Mouse (Mus musculus) heart, postnatal 0 days (tissue): ENCODE measurements around the gene P2rx7. TPM values are rescaled to one million over a fixed set of nuclear protein-coding genes. Genes with fewer than 3 reads are reported as not detected.
"Not testable (repeated sequence)": the region's sequence is repeated elsewhere in the genome, so short reads cannot be mapped to it uniquely, and the experiment has no call there.

Experiments
- ATAC-seq: fragments of 200-750 bp; cut with Nextera tagmentation; 2 replicates; pipeline ENCODE4 v1.8.0; 2017; ENCODE audit warnings: low read depth, moderate number of reproducible peaks, moderate library complexity; ENCODE audit not compliant: insufficient read depth
- DNase-seq: peaks from one replicate; pipeline ENCODE4 v3.0.0-alpha.2; 2016; ENCODE audit warnings: low spot score
- H3K27ac ChIP-seq: fragments of 300-500 bp; sonication (generic); 2 replicates; pipeline ENCODE4 v1.5.1; 2014; ENCODE audit warnings: low read depth, mild to moderate bottlenecking
- H3K27me3 ChIP-seq: fragments of 300-500 bp; sonication (generic); 2 replicates; pipeline ENCODE4 v1.6.1; 2014; ENCODE audit warnings: low read length, mixed read lengths; ENCODE audit not compliant: control insufficient read depth, insufficient read depth
- H3K36me3 ChIP-seq: fragments of 300-500 bp; sonication (generic); replicated peaks from 2 replicates; pipeline ENCODE4 v1.6.1; 2014; ENCODE audit warnings: low read length, mixed read lengths; ENCODE audit not compliant: control insufficient read depth, insufficient read depth
- H3K4me1 ChIP-seq: fragments of 300-500 bp; sonication (generic); 2 replicates; pipeline ENCODE4 v1.6.1; 2014; ENCODE audit warnings: antibody characterized with exemption; ENCODE audit not compliant: control insufficient read depth, insufficient read depth
- H3K4me2 ChIP-seq: fragments of 300-500 bp; sonication (generic); 2 replicates; pipeline ENCODE4 v1.6.1; 2014; ENCODE audit warnings: low read depth, mild to moderate bottlenecking, low read length, moderate library complexity
- H3K4me3 ChIP-seq: fragments of 300-500 bp; sonication (generic); 2 replicates; pipeline ENCODE4 v1.5.1; 2014; ENCODE audit warnings: low read depth, low read length
- H3K9ac ChIP-seq: fragments of 300-500 bp; sonication (generic); replicated peaks from 2 replicates; pipeline ENCODE4 v1.6.1; 2014; ENCODE audit warnings: low read depth, low read length, mixed read lengths
- H3K9me3 ChIP-seq: fragments of 300-500 bp; sonication (generic); replicated peaks from 2 replicates; pipeline ENCODE4 v1.6.1; 2016; ENCODE audit warnings: low read length; ENCODE audit not compliant: control insufficient read depth
- CTCF ChIP-seq: IDR thresholded peaks from 2 replicates; pipeline ENCODE4 v1.5.1; 2016; ENCODE audit warnings: antibody characterized with exemption, control low read depth, low read depth
- EP300 ChIP-seq: IDR thresholded peaks from 2 replicates; pipeline ENCODE4 v1.6.1; 2016; ENCODE audit warnings: antibody characterized with exemption, low read depth
- WGBS: fragments of 180-500 bp; shearing (Covaris S2); extraction: QIAGEN DNeasy Blood & Tissue Kit; methylation state at CpG from one replicate; pipeline ENCODE4 v1.1.7; 2014; 5-methylcytosine and 5-hydroxymethylcytosine counted together
- polyA plus RNA-seq: library from polyadenylated mRNA; unstranded; fragments of >200 nt; fragmentation: Nextera tagmentation; extraction: Ambion mirVana; gene quantifications from 2 replicates; pipeline ENCODE4 v1.2.1, GENCODE M21; 2015
- total RNA-seq: library from RNA; depleted of rRNA; stranded (reverse); fragments of >200 nt; gene quantifications from 2 replicates; pipeline ENCODE4 v1.2.3, GENCODE M21; 2014; ENCODE audit warnings: low replicate concordance

The P2rx7 gene
- total and polyA plus RNA-seq, 2 experiments from 2014 or later = 1.6 to 2.7 TPM

GRCm38 (mm10) chr5:122646050-122646449 lies 2.3 kb downstream of the P2rx7 start:
- DNase-seq (no peak), ATAC-seq (no peak)
- no peaks in the 10 kb centered on the region for H3K9me3 ChIP-seq
- no peak overlapping the region for H3K4me3 ChIP-seq
- no peaks in the 10 kb centered on the region; the same call in 1 of the 2 replicates for H3K4me1 ChIP-seq
- WGBS = 75% methylated on average over 11 of the region's 11 CpGs
- H3K36me3 ChIP-seq = no peaks in the 10 kb centered on the region
- H3K4me2 ChIP-seq = no peak overlapping the region
- H3K27me3 ChIP-seq = no peaks in the 10 kb centered on the region
- no peak overlapping the region for H3K27ac ChIP-seq
- no peak overlapping the region for H3K9ac ChIP-seq
- TF ChIP-seq CTCF (no peak), EP300 (no peak)

GRCm38 (mm10) chr5:122647256-122647924 lies 3.7 kb downstream of the P2rx7 start:
- H3K36me3 ChIP-seq = no peaks in the 10 kb centered on the region
- no peaks in the 10 kb centered on the region for H3K9me3 ChIP-seq
- no peak overlapping the region for H3K4me2 ChIP-seq
- ATAC-seq (no peak), DNase-seq (no peak)
- no peak overlapping the region for H3K27ac ChIP-seq
- no peak overlapping the region for H3K4me3 ChIP-seq
- WGBS = 55% methylated on average over 8 of the region's 9 CpGs
- peaks cover 5% of the 10 kb centered on the region for H3K4me1 ChIP-seq
- H3K9ac ChIP-seq = no peak overlapping the region
- H3K27me3 ChIP-seq = no peaks in the 10 kb centered on the region
- no peak; the same call in 1 of the 2 replicates for TF ChIP-seq EP300
- TF ChIP-seq CTCF = no peak

GRCm38 (mm10) chr5:122647952-122648374 lies 4.3 kb downstream of the P2rx7 start:
- H3K36me3 ChIP-seq, H3K4me3 ChIP-seq, H3K27me3 ChIP-seq, H3K27ac ChIP-seq, DNase-seq, H3K9ac ChIP-seq, H3K9me3 ChIP-seq, ATAC-seq, H3K4me2 ChIP-seq: not testable (repeated sequence)
- TF ChIP-seq EP300 = peak; percentile 30; the same call in 1 of the 2 replicates
- WGBS = 82% methylated on average over 14 of the region's 14 CpGs
- H3K4me1 ChIP-seq = peaks cover 10% of the 10 kb centered on the region

GRCm38 (mm10) chr5:122649264-122649663 lies 5.6 kb downstream of the P2rx7 start:
- no peak overlapping the region for H3K4me3 ChIP-seq
- DNase-seq (peak; percentile 55), ATAC-seq (peak; percentile 53; the same call in 1 of the 2 replicates)
- TF ChIP-seq EP300 (no peak), CTCF (no peak)
- H3K4me1 ChIP-seq = peaks cover 15% of the 10 kb centered on the region
- H3K27ac ChIP-seq = no peak overlapping the region
- 33% methylated on average over 8 of the region's 8 CpGs for WGBS
- no peaks in the 10 kb centered on the region for H3K36me3 ChIP-seq
- H3K9ac ChIP-seq = no peak overlapping the region
- H3K4me2 ChIP-seq = no peak overlapping the region
- no peaks in the 10 kb centered on the region for H3K9me3 ChIP-seq
- H3K27me3 ChIP-seq = no peaks in the 10 kb centered on the region

- WGBS = 81% methylated on average over 8 of the region's 8 CpGs
- H3K4me3 ChIP-seq = no peak overlapping the region
- H3K27ac ChIP-seq = no peak overlapping the region
- H3K4me1 ChIP-seq = peaks cover 15% of the 10 kb centered on the region
- no peaks in the 10 kb centered on the region for H3K36me3 ChIP-seq
- TF ChIP-seq CTCF = no peak
- no peak for TF ChIP-seq EP300
- DNase-seq (no peak), ATAC-seq (no peak)
- no peaks in the 10 kb centered on the region for H3K27me3 ChIP-seq
- no peak overlapping the region for H3K9ac ChIP-seq
- H3K9me3 ChIP-seq = no peaks in the 10 kb centered on the region
- no peak overlapping the region for H3K4me2 ChIP-seq
Observed at GRCm38 (mm10) chr5:122650100-122650499, 6.4 kb downstream of the P2rx7 start.

- Histone ChIP-seq H3K4me3 (no peak overlapping the region), H3K9me3 (no peaks in the 10 kb centered on the region), H3K27me3 (no peaks in the 10 kb centered on the region), H3K4me1 (peaks cover 15% of the 10 kb centered on the region), H3K9ac (no peak overlapping the region), H3K36me3 (no peaks in the 10 kb centered on the region), H3K4me2 (peak overlapping the region; percentile 6; the same call in 1 of the 2 replicates), H3K27ac (peak overlapping the region; percentile 68)
- 17% methylated on average over 7 of the region's 7 CpGs for WGBS
- ATAC-seq (peak; percentile 80), DNase-seq (peak; percentile 78)
- TF ChIP-seq CTCF (no peak), EP300 (no peak)
Observed at GRCm38 (mm10) chr5:122652506-122652905, 8.8 kb downstream of the P2rx7 start.
